ENCODE assay signal across 10 mouse cellular contexts in genomic region chr17:35782398-35782797, GRCm38 (mm10). TPM values are rescaled to one million over a fixed set of nuclear protein-coding genes. Genes with fewer than 3 reads are reported as not detected.
DNase-seq lines count a peak whose midpoint lies in the region; ATAC-seq and TF ChIP-seq lines count a peak whose summit lies in the region.
"Had no signal": no experiment of that assay in that cellular context is flagged by ENCODE, and none has a peak within 500 bp of the region (broad histone marks: within the 10 kb centered on the region; RNA-seq: fewer than 3 reads in every experiment).

No protein-coding gene starts in this region.

- H3K79me2 ChIP-seq in MEL (ENCODE audit: control insufficient read depth, insufficient read depth, low read length, poor library complexity): no peaks in the 10 kb centered on the region

- no peaks in the 10 kb centered on the region for H3K9me3 ChIP-seq in MEL (replicated peaks; ENCODE audit: insufficient read depth, low read length)

- TF ChIP-seq POLR2A in MEL (IDR thresholded peaks at IDR 0.05; ENCODE audit: control insufficient read depth in 1 of 2, insufficient read depth in 1 of 2, low read depth in 1 of 2, low read length in 2 of 2, poor library complexity in 1 of 2): no peak

- H3K27ac ChIP-seq in MEL (ENCODE audit: control insufficient read depth, low read depth, low read length): no peak overlapping the region

- intact Hi-C loops in left cerebral cortex, postnatal 4 days (cut with DNase I): no loop called here

- peak; percentile 19 for DNase-seq in embryo, embryonic 10 days (ENCODE audit: low spot score)
- no peak for DNase-seq in embryo, embryonic 9.5 days (ENCODE audit: extremely low spot score)
- DNase-seq in left cerebral cortex, postnatal 4 days: peak; percentile 34
- no peak for DNase-seq in left cerebral cortex, adult 18-20 months (ENCODE audit: low spot score in 2 of 2)
- peak; percentile 58 for DNase-seq in MEL (ENCODE audit: low read depth, low spot score)
- no peak for DNase-seq in right cerebral cortex, adult 18-20 months
- no peak for DNase-seq in cerebellum, adult 11-12 months
- DNase-seq: heart, postnatal 10 days; right cerebral cortex, postnatal 25 days had no signal

- no peak for TF ChIP-seq EP300 in MEL (IDR thresholded peaks at IDR 0.05; ENCODE audit: low read depth in 1 of 2, low read length in 2 of 2)

- no peak overlapping the region for H3K9ac ChIP-seq in MEL (ENCODE audit: control insufficient read depth, low read depth, low read length, poor library complexity, severe bottlenecking)

- 0 out of 2 replicates have a peak, but pooled peaks have one; percentile 31 for ATAC-seq in megakaryocyte progenitor cell, adult 5-6 weeks (replicated peaks; ENCODE audit: poor library complexity)

- no peaks in the 10 kb centered on the region for H3K27me3 ChIP-seq in MEL (ENCODE audit: control insufficient read depth in 1 of 2, insufficient read depth in 2 of 2, low read length in 2 of 2)

- TF ChIP-seq RAD21 in MEL (IDR thresholded peaks at IDR 0.05; ENCODE audit: low read depth, low read length): no peak

- TF ChIP-seq CTCF in MEL (IDR thresholded peaks at IDR 0.05 in 2 of 3, conservative IDR thresholded peaks at IDR 0.05 in 1 of 3; ENCODE audit: control insufficient read depth in 1 of 3, insufficient read depth in 1 of 3, low read depth in 2 of 3, low read length in 3 of 3, poor library complexity in 1 of 3, severe bottlenecking in 1 of 3): peak; percentile 47 to 77 (median 48)

- H3K36me3 ChIP-seq in MEL (ENCODE audit: control insufficient read depth in 1 of 2, insufficient read depth in 2 of 2, low read length in 2 of 2): peaks cover 0 to 19% of the 10 kb centered on the region in 2 experiments; a peak in 2 of 4 replicates

- peaks cover 3 to 35% of the 10 kb centered on the region in 2 experiments; a peak in 3 of 4 replicates for H3K4me1 ChIP-seq in MEL (ENCODE audit: control insufficient read depth in 1 of 2, insufficient read depth in 2 of 2, low read length in 2 of 2)

- H3K4me3 ChIP-seq in MEL (ENCODE audit: control insufficient read depth in 1 of 2, insufficient read depth in 1 of 2, low read depth in 2 of 2, low read length in 2 of 2): no peak overlapping the region

TF ChIP-seq in MEL, 35 proteins besides CTCF, POLR2A, EP300 and RAD21:
- TF ChIP-seq MAZ (IDR thresholded peaks at IDR 0.05; ENCODE audit: low read depth, low read length) (no peak), HCFC1 (IDR thresholded peaks at IDR 0.05; ENCODE audit: low read depth, low read length) (no peak), ZC3H11A (IDR thresholded peaks at IDR 0.05; ENCODE audit: low read depth, low read length) (0 out of 2 replicates have a peak, but pooled peaks have one; percentile 10), GABPA (IDR thresholded peaks at IDR 0.05; ENCODE audit: low read depth, low read length) (no peak), GATA1 (IDR thresholded peaks at IDR 0.05; ENCODE audit: low read depth, low read length) (no peak), SMC3 (IDR thresholded peaks at IDR 0.05; ENCODE audit: low read depth, low read length) (peak; percentile 22; the same call in 1 of the 2 replicates), MYB (IDR thresholded peaks at IDR 0.05; ENCODE audit: low read depth, low read length) (no peak), TBP (IDR thresholded peaks at IDR 0.05; ENCODE audit: low read depth, low read length) (no peak), E2F4 (IDR thresholded peaks at IDR 0.05; ENCODE audit: borderline replicate concordance, low read depth, low read length) (no peak), BHLHE40 (IDR thresholded peaks at IDR 0.05; ENCODE audit: borderline replicate concordance, low read depth, low read length) (no peak), CHD2 (IDR thresholded peaks at IDR 0.05; ENCODE audit: low read length) (no peak), UBTF (IDR thresholded peaks at IDR 0.05; ENCODE audit: borderline replicate concordance, insufficient read depth, low read depth, low read length) (no peak), TCF12 (IDR thresholded peaks at IDR 0.05; ENCODE audit: low read depth, low read length) (no peak)

RNA-seq across cellular contexts. Expression of gene Ier3, which starts 39.1 kb away (rescaled TPM):
- 1 to 10 TPM; 4.8 to 5.1 TPM for total RNA-seq in left cerebral cortex, postnatal 4 days (2021)
- total RNA-seq in left cerebral cortex, adult 18-20 months (2021): 10 to 100 TPM; 16.0 to 21.3 TPM
- total RNA-seq in MEL (2012; rRNA removed): 5.5 and 8.4 TPM in 2 replicates
- polyA plus RNA-seq in MEL (2012; ENCODE audit: insufficient read depth in 1 of 2, insufficient read length in 2 of 2, low read depth in 1 of 2, low replicate concordance in 2 of 2, missing spikeins in 1 of 2): 10 to 100 TPM in 1 of 2 experiments, not detected in 1; 12.2 TPM
- 28.1 and 41.7 TPM in 2 replicates for total RNA-seq in megakaryocyte progenitor cell, adult 5-6 weeks (2015)
- total RNA-seq in megakaryocyte progenitor cell, adult 5-6 weeks (2017): 24.6 and 33.1 TPM in 2 replicates

RNA-seq across cellular contexts. Expression of gene Flot1, which starts 40.6 kb away (rescaled TPM):
- 100 to 1,000 TPM; 113 TPM for total RNA-seq in left cerebral cortex, postnatal 4 days (2021)
- 100 to 1,000 TPM; 127 to 158 TPM for total RNA-seq in left cerebral cortex, adult 18-20 months (2021)
- 38.1 and 39.5 TPM in 2 replicates for total RNA-seq in MEL (2012; rRNA removed)
- polyA plus RNA-seq in MEL (2012; ENCODE audit: insufficient read depth in 1 of 2, insufficient read length in 2 of 2, low read depth in 1 of 2, low replicate concordance in 2 of 2, missing spikeins in 1 of 2): 10 to 100 TPM in 1 of 2 experiments, not detected in 1; 64.1 TPM
- total RNA-seq in megakaryocyte progenitor cell, adult 5-6 weeks (2015): 52.9 and 58.3 TPM in 2 replicates
- 65.1 and 74.4 TPM in 2 replicates for total RNA-seq in megakaryocyte progenitor cell, adult 5-6 weeks (2017)

RNA-seq across cellular contexts. Expression of gene Tubb5, which starts 55.7 kb away (rescaled TPM):
- 1,000 to 10,000 TPM; 2,525 to 2,580 TPM for total RNA-seq in left cerebral cortex, postnatal 4 days (2021)
- 100 to 1,000 TPM; 442 to 465 TPM for total RNA-seq in left cerebral cortex, adult 18-20 months (2021)
- 1,137 and 1,211 TPM in 2 replicates for total RNA-seq in MEL (2012; rRNA removed)
- polyA plus RNA-seq in MEL (2012; ENCODE audit: insufficient read depth in 1 of 2, insufficient read length in 2 of 2, low read depth in 1 of 2, low replicate concordance in 2 of 2, missing spikeins in 1 of 2): 1,000 to 10,000 TPM; 1,040 to 1,575 TPM
- total RNA-seq in megakaryocyte progenitor cell, adult 5-6 weeks (2015): 871 and 938 TPM in 2 replicates
- total RNA-seq in megakaryocyte progenitor cell, adult 5-6 weeks (2017): 947 and 991 TPM in 2 replicates

RNA-seq across cellular contexts. Expression of gene Mdc1, which starts 58.9 kb away (rescaled TPM):
- 10 to 100 TPM; 30.1 to 30.4 TPM for total RNA-seq in left cerebral cortex, postnatal 4 days (2021)
- 10 to 100 TPM; 17.6 to 17.7 TPM for total RNA-seq in left cerebral cortex, adult 18-20 months (2021)
- total RNA-seq in MEL (2012; rRNA removed): 15.0 and 17.2 TPM in 2 replicates
- 10 to 100 TPM; 46.6 to 77.9 TPM for polyA plus RNA-seq in MEL (2012; ENCODE audit: insufficient read depth in 1 of 2, insufficient read length in 2 of 2, low read depth in 1 of 2, low replicate concordance in 2 of 2, missing spikeins in 1 of 2)
- total RNA-seq in megakaryocyte progenitor cell, adult 5-6 weeks (2015): 77.6 and 77.8 TPM in 2 replicates
- total RNA-seq in megakaryocyte progenitor cell, adult 5-6 weeks (2017): 17.5 and 17.6 TPM in 2 replicates

Comparison
In these comparisons a context has a peak if more than half of its experiments do, and no peak if none do; other contexts are left out.
1. DNase-seq: peak in embryo, embryonic 10 days (single experiment), left cerebral cortex, postnatal 4 days (single experiment) and MEL (single experiment); none in embryo, embryonic 9.5 days (single experiment), left cerebral cortex, adult 18-20 months (0 of 2), right cerebral cortex, adult 18-20 months (single experiment) and cerebellum, adult 11-12 months (single experiment).